Mouse (Mus musculus) right cerebral cortex, postnatal 4 days (tissue): Measurements from ENCODE around the gene Amd1.
A peak's percentile ranks its signal among the peaks of the same experiment; 100 is the strongest.

ENCODE experiments used
- DNase-seq: peaks from one replicate; pipeline ENCODE4 v3.0.0-alpha.2; 2022

Gene Amd1

GRCm38 (mm10) chr10:40302140-40302985 is at the start of gene Amd1:
Gene Amd1, minus strand, starts transcription at chr10:40302186.
- peak; percentile 100 for DNase-seq

GRCm38 (mm10) chr10:40351156-40351555 is 49.2 kb upstream of the Amd1 start:
- no peak for DNase-seq

DNA sequence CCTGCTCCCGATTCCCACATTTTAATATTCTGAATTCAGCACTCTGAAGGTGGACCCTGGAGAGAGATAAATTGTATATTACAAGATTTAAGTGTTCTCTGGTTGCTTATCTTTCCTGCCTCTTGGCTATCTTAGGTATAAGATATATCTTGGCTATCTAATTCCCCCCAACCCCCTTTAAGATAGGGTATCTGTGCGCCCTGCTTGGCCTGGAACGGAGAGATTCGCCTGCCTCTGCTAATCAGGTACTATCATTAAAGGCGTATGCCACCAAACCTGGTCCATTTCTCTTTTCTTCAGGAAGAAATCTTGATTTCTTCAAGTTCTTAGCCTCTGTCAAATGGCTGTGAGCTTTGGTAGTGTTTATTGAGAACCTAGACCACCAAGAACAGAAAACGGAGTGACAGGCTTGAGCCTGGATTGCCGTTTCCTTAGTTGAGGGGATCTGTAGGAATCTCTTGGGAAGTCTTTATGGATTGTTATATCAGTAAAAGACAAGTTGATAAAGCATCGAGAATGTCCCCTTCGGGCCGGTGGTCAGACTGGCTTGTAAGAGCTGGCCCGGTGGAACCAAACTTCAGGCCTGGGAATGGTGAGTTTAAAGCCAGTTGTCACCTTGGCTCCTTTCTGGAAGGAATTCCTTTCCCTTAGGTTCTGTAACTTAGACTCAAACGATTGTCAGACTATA is 48.4 kb upstream of the Amd1 start:
- DNase-seq = no peak

DNA sequence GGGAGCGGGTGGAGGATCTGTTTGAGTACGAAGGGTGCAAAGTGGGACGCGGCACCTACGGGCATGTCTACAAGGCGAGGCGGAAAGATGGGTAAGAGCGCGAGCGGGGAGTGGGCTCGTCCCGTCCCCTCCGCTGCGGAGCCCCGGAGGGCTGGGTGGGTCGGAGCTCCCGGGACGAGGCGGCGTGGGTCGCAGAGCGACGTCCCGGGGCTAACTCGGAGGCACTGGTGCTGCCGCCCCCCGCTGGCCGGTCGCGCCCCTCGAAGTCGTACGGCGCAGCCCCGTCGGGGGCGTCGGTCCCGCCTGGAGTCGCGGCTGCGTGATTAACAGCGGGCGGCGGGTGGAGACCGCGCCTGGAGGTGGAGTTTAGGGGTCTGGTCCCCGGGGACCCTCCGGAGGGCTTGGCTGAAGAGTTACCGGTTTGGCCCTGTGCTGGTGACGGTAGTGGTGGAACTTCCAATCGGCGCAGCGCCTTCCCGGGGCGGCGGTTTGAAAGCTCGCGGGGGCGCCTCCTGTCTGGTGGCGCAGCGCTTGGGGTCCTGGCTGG is 47.7 kb upstream of the Amd1 start:
- peak; percentile 59 for DNase-seq

DNA sequence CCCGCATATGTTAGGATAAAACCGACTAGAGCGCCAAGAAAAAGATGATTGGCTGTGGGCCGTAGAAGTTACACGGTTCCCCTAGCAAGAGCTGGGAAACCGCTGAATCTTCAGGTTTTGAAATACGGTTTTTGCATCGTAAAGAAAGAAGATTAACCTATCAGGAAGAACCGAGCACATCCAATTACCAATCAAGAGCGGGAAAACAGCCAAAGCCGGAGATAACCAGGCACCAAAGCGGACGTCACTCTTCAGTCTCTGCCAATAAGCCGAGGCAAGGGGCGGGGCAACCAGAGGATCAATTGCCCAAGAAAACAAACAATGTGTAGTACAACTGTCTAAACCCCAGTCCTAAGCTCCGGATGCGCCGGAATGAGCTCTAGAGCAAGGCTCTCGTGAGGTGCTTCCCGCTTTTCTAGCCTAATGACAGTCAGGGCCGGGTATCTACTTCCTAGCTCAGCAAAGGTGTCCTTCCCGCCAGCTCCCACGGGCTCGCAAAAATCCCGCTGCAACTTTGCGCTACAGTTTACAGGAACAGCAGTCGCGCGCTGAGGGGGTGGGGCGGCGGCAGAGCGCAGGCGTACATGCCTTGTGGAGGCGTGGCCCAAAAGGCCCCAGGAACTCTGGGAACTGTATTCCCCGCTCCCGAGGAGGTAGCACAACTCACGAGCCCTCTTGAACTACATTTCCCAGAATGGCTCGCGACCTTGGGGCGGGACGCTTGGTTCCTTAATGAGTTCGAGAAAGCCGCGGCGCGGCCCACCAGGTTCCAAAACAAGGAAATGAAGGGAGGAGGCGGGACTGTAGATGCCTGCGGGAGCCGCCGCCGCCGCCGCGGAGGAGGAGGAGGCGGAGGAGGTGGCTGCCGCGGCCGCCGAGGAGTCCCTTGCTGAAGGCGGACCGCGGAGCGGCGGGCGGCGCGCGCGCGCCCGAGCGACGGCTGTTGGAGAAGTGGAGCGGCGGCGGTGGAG is 46.9 kb upstream of the Amd1 start:
- peak; percentile 87 for DNase-seq

GRCm38 (mm10) chr10:40347461-40347954 is 45.5 kb upstream of the Amd1 start:
- DNase-seq = no peak

DNA sequence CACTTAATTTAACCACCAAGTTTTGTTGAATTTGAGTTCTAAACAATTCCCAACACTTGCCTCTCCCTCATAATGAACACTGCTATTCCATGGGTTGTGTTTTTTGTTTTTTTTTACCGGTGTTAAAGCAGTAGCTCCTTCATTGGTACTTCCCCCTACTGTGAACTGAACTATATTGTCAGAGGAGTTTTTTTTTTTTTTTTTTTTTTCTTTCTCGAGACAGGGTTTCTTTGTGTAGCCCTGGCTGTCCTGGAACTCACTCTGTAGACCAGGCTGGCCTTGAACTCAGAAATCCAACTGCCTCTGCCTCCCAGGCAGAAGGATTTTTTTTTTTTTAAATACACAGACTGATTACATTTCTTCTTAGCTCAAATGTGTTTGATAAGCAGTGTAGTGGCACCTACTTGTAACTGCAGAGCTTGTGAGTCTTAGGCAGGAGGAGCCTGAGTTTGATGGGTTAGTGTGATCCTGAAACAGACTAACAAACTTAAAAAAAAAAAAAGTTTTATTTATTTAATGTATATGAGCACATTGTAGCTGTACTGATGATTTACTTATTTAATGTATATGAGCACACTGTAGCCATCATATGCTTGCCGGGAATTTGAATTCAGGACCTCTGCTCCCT is 44.9 kb upstream of the Amd1 start:
- DNase-seq = no peak

GRCm38 (mm10) chr10:40342036-40342435 is 40.0 kb upstream of the Amd1 start:
- no peak for DNase-seq

DNA sequence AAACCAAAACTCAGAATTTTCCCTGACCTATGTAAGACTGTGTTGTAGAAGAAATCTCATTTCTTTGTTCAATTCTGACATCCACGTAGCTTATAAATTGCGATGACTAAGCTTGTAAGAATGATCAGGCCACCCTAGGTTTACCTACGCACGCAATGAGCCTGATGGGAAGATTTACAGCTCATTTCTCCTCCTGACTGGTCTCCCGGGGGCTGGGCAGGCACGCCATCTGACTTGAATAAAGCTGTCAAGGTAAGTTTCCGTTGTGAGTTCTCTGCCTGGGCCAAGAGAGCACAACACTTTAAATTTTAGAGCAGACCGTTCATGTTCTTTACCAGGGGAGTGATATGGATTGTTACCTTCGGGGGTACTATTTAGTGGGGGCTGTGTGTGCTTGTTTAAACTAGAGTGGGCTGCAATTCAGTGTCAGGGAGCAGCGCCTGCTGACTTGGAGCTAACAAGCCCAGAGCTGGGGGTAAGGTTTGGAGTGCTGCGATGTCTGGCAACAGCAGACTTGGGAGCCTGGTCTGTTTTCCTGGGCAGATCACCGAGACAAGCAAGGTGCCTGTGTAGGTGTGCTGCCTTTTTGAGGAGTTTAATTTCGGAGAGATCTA is 37.5 kb upstream of the Amd1 start, which contains the start of gene Cdk19:
Gene Cdk19 (plus strand): TSS at position 214 of the 614 bp plus-strand sequence.
- no peak for DNase-seq

GRCm38 (mm10) chr10:40332864-40333263 is 30.9 kb upstream of the Amd1 start:
- DNase-seq = no peak

- no peak for DNase-seq
Observed at GRCm38 (mm10) chr10:40330262-40330661, 28.3 kb upstream of the Amd1 start.

GRCm38 (mm10) chr10:40328004-40328551 is 26.1 kb upstream of the Amd1 start:
- DNase-seq = no peak

- DNase-seq = no peak
Observed at GRCm38 (mm10) chr10:40320306-40320705, 18.3 kb upstream of the Amd1 start.

DNA sequence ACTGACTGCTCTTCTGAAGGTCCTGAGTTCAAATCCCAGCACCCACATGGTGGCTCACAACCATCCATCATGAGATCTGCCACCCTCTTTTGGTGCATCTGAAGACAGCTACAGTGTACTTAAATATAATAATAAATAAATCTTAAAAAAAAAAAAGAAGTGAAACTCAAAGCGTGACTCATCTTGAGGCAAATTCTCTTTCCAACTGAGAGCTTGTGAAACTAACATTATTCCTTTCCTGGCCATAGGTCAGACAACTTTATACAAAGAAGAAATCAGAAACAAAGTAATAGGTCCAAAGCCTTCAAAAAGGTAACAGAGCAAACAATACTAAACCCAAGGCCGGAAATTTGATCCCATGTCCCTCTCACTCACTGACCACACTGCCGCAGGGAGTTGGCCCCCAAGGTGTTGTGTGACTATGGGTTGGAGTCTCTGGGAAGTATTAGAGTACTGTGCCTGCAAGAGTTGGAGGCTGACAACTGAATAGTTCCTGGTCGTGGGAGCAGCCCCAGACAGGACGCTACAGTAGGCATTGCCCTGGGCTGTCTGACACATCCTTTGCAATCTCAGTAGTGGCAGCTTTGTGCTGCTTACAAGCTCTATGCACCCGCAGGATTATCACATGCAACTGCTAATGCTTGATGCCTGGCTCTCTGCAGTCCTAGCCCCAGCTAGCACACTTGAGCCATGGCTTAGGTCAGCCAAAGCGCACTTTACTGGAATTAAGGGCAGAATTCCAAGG is 15.0 kb upstream of the Amd1 start:
- no peak for DNase-seq

GRCm38 (mm10) chr10:40312781-40313180 is 10.8 kb upstream of the Amd1 start:
- DNase-seq = no peak

- no peak for DNase-seq
Observed at GRCm38 (mm10) chr10:40309884-40310635, 8.1 kb upstream of the Amd1 start.

DNA sequence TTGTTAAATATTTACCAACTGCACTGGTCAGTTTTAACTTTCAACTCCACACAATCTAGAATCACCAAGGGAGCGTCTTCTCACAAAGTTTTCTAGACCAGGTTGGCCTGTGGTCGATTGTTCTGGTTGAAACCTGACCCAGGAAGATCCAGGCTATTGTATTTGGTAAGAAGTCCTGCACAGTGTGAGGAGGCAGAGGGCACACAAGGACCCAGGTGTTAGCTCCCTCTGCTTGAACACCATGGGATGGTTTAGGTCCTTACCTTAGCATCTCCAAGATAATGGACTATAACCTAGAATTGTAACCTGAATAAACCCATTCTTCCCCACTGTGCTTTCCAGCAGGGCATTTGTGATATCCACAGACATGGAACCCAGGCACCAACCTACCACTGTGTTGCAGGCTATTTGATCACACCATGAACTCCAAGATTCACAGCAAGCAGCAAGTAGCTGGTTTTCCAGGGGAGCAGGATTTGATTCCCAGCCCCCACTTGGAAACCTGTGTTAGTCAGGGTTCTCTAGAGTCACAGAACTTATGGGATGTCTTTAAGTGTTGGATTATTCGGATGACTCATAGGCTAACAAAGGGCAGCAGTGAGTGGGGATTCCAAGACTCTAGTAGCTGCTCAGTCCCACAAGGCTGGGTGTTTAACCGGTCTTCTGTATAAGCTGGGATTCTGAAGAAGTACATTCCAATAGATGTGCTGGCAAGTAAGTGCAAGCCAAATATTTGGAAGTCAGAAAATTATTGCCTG is 6.0 kb upstream of the Amd1 start:
- DNase-seq = no peak

DNA sequence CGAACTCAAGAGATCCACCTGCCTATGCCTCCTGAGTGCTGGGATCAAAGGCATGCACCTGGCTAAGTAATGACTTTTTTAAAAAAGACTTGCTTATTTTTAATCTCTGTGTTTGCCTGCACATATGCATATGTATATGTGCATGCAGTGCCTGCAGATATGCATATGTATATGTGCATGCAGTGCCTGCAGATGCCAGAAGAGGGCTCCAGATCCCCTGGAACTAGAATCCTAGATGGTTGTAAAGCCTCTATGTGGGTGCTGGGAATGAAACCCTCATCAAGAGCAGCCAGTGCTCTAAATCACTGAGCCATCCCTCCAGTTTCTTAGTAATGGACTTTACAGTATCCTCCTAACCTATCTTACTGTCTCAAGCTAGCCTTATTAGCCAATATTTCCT is 4.0 kb upstream of the Amd1 start:
- DNase-seq = no peak
